Mouse (Mus musculus): ENCODE measurements around the gene Esyt2.
"Not testable (repeated sequence)": the region's sequence is repeated elsewhere in the genome, so short reads cannot be mapped to it uniquely, and the experiment has no call there.

The Esyt2 gene

DNA sequence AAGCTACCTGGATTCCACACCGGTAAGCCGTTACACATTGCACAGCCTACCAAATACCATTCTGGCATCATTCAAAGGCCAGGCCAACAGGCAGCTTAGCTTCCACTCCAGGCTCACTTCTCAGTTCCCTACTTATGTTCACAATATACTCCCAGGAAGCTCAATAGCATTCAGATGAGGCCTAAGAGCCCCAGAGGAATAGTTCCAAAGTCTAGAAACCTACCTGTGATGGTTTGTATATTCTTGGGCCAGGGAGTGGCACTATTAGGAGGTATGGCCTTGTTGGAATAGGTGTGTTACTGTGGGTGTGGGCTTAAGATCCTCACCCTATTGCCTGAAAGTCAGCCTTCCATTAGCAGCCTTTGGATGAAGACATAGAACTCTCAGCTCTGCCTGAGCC lies 9.9 kb upstream of the Esyt2 start:
- no peak for TF ChIP-seq GATA4 (IDR thresholded peaks at IDR 0.05; ENCODE audit: insufficient replicate concordance, low read length)

DNA sequence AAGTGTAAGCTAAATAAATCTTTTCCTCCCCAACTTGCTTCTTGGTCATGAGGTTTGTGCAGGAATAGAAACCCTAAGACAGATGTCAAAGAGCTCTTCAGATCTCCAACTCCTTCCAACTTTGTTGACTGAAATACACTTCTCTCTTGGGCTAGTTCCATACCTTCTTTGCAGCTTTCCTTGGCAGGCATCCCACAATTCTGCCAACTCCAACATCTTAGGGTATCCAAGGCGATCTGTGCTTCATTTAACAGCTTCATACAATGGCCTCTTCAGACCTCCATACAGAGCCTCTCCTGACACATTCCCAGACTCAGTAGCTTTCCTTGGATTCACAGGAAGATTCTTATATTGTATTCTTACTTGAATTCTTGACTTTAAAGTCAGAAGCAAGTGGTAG lies 7.3 kb upstream of the Esyt2 start:
- no peak for TF ChIP-seq GATA4 (IDR thresholded peaks at IDR 0.05; ENCODE audit: insufficient replicate concordance, low read length)

DNA sequence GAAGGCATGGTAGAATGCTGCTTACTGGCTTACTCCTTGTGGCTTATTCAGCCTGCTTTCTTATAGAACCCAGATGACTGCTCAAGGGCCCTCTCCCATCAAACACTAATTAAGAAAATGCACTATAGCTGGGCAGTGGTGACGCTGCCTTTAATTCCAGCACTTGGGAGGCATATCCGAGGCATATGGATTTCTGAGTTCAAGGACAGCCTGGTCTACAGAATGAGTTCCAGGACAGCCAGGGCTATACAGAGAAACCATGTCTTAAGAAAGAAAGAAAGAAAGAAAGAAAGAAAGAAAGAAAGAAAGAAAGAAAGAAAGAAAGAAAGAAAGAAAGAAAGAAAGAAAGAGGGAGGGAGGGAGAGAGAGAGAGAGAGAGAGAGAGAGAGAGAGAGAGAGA lies 5.9 kb upstream of the Esyt2 start, which contains the start of gene Gm11027:
Gene Gm11027, plus strand, starts transcription at position 301 of the 400 bp plus-strand sequence.
- not testable (repeated sequence) for TF ChIP-seq GATA4 (IDR thresholded peaks at IDR 0.05; ENCODE audit: insufficient replicate concordance, low read length)

DNA sequence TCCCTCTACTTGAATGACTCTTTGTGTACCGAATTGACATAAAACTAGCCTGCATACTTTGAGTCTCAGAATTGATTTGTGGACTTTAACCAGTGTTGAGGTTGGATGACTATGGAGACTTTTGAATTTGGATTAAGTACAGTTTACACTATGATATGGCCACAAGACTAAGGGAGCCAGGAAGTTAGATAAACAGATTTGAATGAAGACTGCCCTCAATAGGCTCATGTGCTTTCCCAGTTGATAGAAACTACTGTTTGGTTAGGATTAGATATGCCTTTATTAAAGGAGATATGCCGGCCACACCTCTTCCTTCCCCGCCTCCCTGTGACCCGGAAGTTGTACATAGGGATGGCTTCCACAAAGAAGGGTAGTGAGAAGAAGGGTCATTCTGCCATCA lies 5.4 kb upstream of the Esyt2 start:
- TF ChIP-seq GATA4 (IDR thresholded peaks at IDR 0.05; ENCODE audit: insufficient replicate concordance, low read length), result no peak

DNA sequence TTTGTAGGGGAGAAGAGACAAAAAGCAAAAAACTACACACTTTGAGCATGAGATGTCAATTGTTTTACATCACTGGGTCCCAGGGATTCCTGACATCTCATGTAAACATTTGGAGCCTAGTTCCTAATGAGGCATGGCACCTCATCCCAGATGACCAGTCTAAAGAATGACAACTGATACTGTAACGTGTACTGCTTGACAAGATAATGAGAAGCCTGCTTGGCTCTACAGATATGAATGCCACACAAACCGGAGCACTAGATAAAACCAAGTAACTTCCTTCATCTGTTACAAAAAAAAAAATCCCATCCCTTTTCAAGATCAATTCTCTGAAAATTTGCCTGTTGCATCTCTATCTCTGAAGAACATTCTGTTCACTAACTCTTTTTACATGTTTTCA lies 4.0 kb upstream of the Esyt2 start:
- no peak for TF ChIP-seq GATA4 (IDR thresholded peaks at IDR 0.05; ENCODE audit: insufficient replicate concordance, low read length)

DNA sequence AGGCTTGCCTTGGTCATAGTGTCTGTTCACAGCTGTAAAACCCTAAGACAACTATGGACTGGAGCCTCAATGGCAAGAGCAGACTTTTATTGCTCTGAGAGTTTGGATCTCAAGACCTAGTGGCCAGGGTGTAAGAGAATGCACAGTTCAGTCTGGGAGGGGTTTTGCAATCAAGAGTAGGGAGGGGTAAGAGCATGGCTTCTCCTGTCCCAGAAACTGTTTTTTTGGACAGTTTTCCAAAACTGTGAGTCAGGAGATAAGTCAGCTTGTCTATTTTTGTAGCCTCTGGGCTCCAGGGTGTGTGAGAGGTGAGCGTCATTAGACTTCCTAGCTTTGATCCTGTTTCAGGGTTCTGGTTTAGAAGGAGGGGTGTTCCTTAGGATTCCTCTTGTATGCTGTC lies 2.5 kb upstream of the Esyt2 start:
- no peak for TF ChIP-seq GATA4 (IDR thresholded peaks at IDR 0.05; ENCODE audit: insufficient replicate concordance, low read length)

DNA sequence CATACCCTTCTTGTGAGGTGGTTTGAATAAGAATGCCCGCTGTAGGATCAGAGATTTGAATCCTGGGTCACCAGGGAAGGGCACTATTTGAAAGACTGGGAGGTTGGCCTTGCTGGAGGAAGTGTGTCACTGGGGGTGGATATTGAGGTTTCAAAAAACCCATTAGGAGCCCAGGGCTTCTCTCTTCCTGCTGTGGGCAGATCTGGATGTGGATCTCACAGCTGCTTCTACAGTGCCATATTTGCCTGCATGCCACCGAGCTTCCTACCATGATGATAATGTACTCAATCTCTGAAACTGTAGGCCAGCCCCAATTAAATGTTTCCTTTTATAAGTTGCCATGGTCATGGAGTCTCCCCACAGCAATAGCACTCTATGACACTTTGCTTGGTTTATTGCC lies 1.8 kb upstream of the Esyt2 start:
- TF ChIP-seq GATA4 (IDR thresholded peaks at IDR 0.05; ENCODE audit: insufficient replicate concordance, low read length), result no peak

DNA sequence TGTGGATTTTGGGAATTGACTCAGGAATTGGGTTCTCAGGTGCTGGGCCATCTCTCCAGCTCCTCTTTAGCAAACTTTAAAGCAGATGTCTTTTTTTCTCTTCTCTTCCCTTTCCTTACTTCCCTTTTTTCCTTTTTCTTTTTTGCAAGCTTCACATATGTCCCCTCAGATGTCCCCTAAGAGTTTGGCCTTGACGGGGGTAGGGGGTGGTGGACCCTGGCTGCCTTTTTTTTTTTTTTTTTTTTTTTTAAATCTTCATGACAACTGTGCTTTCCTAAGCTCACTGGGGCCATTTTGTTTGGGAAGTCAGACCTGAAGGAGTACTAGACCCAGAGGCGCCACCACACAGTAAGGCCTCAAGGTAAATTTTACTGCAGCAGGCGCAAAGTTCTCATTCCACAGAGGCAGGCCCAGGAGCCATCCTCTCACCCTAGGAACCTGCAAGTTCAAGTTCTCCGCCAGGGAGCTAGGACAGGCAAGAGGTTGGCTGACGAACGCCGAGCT lies 795 bp upstream of the Esyt2 start:
- no peak for TF ChIP-seq GATA4 (IDR thresholded peaks at IDR 0.05; ENCODE audit: insufficient replicate concordance, low read length)

DNA sequence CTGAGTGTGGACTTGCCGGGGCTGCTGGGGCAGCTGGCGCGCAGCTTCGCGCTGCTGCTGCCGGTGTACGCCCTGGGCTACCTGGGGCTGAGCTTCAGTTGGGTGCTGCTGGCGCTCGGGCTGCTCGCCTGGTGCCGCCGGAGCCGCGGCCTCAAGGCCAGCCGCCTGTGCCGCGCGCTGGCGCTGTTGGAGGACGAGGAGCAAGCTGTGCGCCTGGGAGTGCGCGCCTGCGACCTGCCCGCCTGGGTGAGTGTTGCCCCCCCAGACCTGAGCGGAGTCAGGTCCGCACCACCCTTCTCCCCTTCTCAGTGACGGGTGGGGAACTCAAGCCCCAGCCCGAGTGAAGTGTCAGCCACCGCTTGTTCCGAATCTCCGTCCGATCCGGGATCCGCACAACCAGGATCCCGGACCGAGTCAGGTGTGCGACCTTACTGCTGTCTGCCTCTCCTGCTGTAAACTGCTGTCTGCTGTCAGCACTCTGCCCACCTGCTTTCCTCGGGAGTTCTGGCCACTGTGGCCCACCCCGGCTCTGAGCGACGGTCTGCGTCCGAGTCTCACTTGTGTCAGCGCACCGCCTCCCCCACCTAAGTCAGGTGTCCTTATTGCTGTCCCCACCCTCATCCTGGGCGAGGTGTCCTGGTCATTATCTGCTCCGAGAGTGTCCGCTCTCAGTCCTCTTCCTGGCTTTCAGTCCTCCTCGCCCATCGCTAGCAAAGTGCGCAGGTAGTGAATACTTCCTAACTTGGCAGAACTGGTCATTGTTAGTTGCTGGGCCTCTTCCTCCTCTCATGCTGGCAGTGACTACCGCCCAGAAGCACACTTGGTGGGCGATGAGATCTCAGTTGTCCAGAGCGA lies 658 bp downstream of the Esyt2 start:
- TF ChIP-seq GATA4 (IDR thresholded peaks at IDR 0.05; ENCODE audit: insufficient replicate concordance, low read length), result no peak

DNA sequence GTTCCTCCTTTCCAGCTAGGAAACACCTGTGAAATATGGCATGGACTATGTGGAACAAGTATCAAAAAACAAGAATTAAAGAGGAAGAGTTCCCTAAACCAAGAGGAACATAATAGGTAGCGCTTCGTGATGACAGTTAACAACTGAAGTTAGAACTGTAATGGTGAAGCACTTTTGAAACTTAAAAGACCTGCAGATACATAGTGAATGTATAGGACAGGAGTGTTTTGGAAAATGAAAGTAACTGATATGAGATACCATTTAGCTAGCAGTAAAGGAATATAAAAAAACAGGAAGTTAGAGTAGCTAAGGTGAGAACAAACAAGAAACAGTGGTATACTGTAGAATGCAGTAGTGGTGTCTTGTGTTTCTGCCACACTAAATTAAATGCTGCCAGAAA lies 1.9 kb downstream of the Esyt2 start:
- TF ChIP-seq GATA4 (IDR thresholded peaks at IDR 0.05; ENCODE audit: insufficient replicate concordance, low read length), result no peak

DNA sequence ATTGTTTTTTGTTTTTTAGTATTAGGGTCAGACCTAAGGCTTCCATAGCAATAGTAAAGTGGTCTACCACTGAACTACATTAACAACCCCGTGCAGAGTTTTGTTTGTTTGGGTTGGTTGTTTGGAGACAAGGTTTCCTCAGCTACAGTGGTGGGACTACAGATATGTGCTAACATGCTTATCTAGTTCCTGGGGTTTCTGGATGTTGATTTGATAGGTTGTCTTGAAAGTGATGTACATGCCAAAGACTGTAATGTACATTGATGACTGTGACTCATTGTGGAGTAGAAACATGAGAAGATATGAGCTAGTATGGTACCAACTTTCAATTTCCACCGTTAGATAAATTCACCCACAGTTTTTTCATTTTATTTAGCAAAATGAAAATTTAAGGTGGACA lies 2.5 kb downstream of the Esyt2 start:
- TF ChIP-seq GATA4 (IDR thresholded peaks at IDR 0.05; ENCODE audit: insufficient replicate concordance, low read length), result no peak

DNA sequence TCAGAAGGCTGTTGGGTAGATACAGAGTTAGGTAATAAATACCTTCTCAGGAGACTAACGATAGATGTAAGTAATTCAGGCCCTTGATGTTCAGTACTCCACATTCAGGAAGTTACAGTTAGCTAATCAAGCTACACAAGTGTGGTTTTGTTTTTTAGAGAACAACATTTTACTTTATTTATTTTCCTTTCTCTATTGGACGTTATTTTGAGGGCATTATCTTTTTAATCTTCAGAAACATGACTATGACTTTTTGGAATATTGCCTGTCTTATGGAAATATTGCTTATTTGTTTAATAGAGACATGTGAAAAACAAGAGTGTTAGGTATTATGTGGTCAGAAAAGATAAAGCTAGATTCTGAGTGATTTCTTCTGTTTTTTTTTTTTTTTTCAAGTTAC lies 12.2 kb downstream of the Esyt2 start:
- TF ChIP-seq GATA4 (IDR thresholded peaks at IDR 0.05; ENCODE audit: insufficient replicate concordance, low read length), result no peak

DNA sequence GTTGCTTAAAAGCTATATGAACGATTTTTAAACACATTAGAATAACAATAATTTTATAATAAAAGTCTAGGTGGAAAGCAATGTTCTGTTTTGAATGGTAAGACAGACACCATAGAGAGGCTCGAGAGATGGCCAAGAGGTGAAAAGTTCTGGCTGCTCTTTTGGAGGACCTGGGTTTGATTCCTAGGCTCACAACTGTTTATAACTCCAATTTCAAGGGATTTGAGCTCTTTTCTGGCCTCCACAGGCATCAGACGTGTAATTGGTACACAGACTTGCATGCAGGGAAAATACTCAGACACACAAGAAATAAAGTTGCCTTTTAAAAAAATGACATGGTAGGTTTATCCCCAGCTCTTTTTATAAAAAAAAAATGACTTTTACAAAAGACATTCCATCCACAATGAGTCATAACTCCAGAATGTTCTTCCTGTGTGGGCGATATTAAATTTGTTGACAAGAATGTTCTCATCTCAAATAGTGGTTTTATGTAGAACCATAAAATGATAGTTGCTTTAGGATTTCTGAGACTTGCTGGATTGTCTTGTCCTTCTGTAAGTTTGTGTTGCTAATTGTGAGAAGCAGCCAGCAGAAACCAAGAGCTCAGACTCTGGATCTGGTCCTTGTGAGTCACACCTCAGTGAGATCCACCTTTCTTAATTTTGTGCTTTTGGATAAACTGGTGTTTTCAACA lies 12.8 kb downstream of the Esyt2 start:
- no peak for TF ChIP-seq GATA4 (IDR thresholded peaks at IDR 0.05; ENCODE audit: insufficient replicate concordance, low read length)

DNA sequence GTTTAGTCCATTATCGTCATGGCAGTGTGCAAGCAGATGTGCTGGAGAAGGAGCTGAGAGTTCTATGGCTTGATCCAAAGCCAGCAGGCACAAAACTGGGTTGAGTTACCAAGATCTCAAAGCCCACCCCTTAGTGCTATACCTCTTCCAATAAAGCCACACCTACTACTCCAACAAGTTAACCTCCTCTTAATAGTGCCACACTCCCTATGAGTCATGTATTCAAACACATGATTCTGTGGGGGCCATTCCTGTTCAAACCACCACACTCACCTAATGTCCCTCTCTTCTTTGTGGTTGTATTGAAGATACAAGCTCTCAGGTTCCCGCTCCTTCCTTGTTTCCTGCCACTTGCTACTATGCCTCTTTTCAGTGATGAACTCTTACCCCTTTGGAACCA lies 18.9 kb downstream of the Esyt2 start:
- TF ChIP-seq GATA4 (IDR thresholded peaks at IDR 0.05; ENCODE audit: insufficient replicate concordance, low read length), result no peak

DNA sequence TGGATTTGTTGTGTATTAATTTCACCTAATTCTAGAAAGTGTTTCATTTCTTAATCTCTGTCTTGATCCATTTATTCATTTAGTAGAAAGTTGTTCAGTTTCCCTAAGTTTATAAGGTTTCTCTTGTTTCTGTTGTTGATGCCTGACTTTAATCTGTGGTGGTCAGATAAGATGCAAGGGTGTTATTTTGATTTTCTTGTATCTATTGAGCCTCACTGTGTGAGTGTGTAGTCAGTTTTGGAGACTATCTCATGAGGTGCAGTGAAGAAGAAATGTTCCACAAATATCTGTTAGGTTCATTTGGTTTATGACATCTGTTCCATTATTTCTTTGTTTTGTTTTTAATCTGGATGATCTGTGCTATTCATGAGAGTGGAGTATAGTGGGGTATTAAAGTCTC lies 21.2 kb downstream of the Esyt2 start:
- TF ChIP-seq GATA4 (IDR thresholded peaks at IDR 0.05; ENCODE audit: insufficient replicate concordance, low read length), result no peak

DNA sequence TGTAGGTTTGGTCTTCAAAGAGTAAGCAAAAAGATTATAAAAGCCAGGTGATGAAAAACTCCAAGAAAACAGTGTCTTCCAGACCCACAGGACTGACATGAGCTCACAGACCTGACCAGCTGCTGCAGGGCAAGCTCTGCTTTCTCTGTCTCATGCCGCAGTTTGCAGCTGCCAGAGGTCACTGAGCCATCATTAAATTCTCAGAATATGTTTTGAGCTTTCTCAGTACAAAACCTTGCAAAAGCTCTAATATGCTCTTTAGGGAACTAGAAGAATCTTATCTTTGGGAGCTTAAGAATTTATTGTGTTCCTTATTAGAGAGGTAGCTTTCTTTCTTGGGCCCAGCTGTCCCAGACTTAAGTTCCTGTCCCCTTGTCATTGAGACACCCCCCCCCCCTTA lies 25.0 kb downstream of the Esyt2 start:
- TF ChIP-seq GATA4 (IDR thresholded peaks at IDR 0.05; ENCODE audit: insufficient replicate concordance, low read length), result no peak
